8 mouse cellular contexts compared by ENCODE assay signal in the genomic region with DNA sequence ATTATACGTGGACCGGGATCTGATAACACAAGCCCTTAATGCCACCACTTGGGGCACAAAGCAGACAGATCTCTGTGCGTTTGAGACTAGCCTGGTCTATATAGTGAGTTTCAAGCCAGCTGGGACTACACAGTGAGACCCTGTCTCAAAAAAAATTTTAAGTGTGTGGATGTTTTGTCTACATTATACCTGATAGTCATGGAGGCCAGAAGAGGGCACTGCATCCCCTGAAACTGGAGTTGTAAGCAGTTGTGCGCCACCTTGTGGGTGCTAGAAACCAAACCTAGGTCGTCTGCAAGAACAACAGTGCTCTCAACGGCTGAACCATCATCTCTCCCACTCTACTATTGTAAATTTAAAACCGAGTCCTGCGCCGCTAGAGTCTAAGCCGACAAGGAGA. TPM values are rescaled to one million over a fixed set of nuclear protein-coding genes. Genes with fewer than 3 reads are reported as not detected.
DNase-seq lines count a peak whose midpoint lies in the region; ATAC-seq and TF ChIP-seq lines count a peak whose summit lies in the region.

No protein-coding gene starts in this region.

- H3K36me3 ChIP-seq in lung, postnatal 0 days (ENCODE audit: insufficient read depth, low read length), result no peaks in the 10 kb centered on the region

- intact Hi-C loops in heart, postnatal 36 days (cut with DNase I), result no loop called here

- peak; percentile 43 for ATAC-seq in lung, postnatal 0 days

- DNase-seq in MEL-GATA-1-ER (ENCODE audit: extremely low read depth, low read depth), result peak; percentile 82
- DNase-seq in c-Kit-positive CD71-positive TER-119-positive erythroid progenitor cells, embryonic 14.5 days (ENCODE audit: low spot score), result peak; percentile 79
- DNase-seq in fibroblast of lung, adult 2 months (ENCODE audit: low read depth), result peak; percentile 61
- peak; percentile 51 to 70 for DNase-seq in heart, postnatal 36 days
- peak; percentile 79 for DNase-seq in layer of hippocampus, adult 11-12 months (ENCODE audit: low spot score)
- DNase-seq in lung, postnatal 0 days (ENCODE audit: low spot score), result peak; percentile 78
- DNase-seq in ovary, postnatal 14 days (ENCODE audit: low spot score), result peak; percentile 45
- DNase-seq in thymus, postnatal 10 days (ENCODE audit: low spot score in 2 of 2), result peak; percentile 70 to 83

- H3K4me2 ChIP-seq in lung, postnatal 0 days (replicated peaks; ENCODE audit: low read depth, low read length), result peak overlapping the region; percentile 92

- H3K9ac ChIP-seq in lung, postnatal 0 days (replicated peaks; ENCODE audit: low read depth), result no peak overlapping the region

- TF ChIP-seq CTCF in lung, postnatal 0 days (IDR thresholded peaks at IDR 0.05), result peak; percentile 91

- H3K4me3 ChIP-seq in lung, postnatal 0 days (ENCODE audit: low read depth, low read length), result peak overlapping the region; percentile 81

- 28% methylated on average over 10 of the region's 10 CpGs for WGBS in lung, postnatal 0 days

- 0 out of 2 replicates have a peak, but pooled peaks cover 3% of the 10 kb centered on the region for H3K9me3 ChIP-seq in lung, postnatal 0 days (ENCODE audit: low read length)

- TF ChIP-seq EP300 in lung, postnatal 0 days (IDR thresholded peaks at IDR 0.05), result peak; percentile 42; the same call in 1 of the 2 replicates

- 0 out of 2 replicates have a peak, but pooled peaks cover 5% of the 10 kb centered on the region for H3K4me1 ChIP-seq in lung, postnatal 0 days (ENCODE audit: insufficient read depth, low read depth, low read length)

- H3K27me3 ChIP-seq in lung, postnatal 0 days (replicated peaks; ENCODE audit: insufficient read depth, low read length), result no peaks in the 10 kb centered on the region

- no peak overlapping the region for H3K27ac ChIP-seq in lung, postnatal 0 days (ENCODE audit: low read length)

RNA-seq across cellular contexts. Expression of gene Cep164, which starts 0.6 kb away (rescaled TPM):
- 1 to 10 TPM; 6.8 to 7.6 TPM for total RNA-seq in heart, postnatal 36 days (2021)
- polyA plus RNA-seq in lung, postnatal 0 days (2015; fragmentation: Nextera tagmentation; extraction: Ambion mirVana), result 16.5 and 19.4 TPM in 2 replicates

RNA-seq across cellular contexts. Expression of gene Bace1, which starts 9.3 kb away (rescaled TPM):
- 10 to 100 TPM; 27.8 to 32.0 TPM for total RNA-seq in heart, postnatal 36 days (2021)
- 16.6 and 18.3 TPM in 2 replicates for polyA plus RNA-seq in lung, postnatal 0 days (2015; fragmentation: Nextera tagmentation; extraction: Ambion mirVana)
